Mouse (Mus musculus) cerebellum, adult 2 months (tissue): ENCODE data around the gene Whamm.

Experiments used
- CTCF ChIP-seq: fragments of 200-500 bp; IDR thresholded peaks from 2 replicates; pipeline ENCODE4 v1.5.1; 2011; ENCODE audit warnings: low read depth, mild to moderate bottlenecking, control low read depth, low read length, moderate library complexity, borderline replicate concordance; ENCODE audit not compliant: insufficient read depth
- POLR2A ChIP-seq: fragments of 200-500 bp; IDR thresholded peaks from 2 replicates; pipeline ENCODE4 v1.6.1; 2011; ENCODE audit warnings: low read length, control low read depth, borderline replicate concordance; ENCODE audit not compliant: insufficient read depth

DNA sequence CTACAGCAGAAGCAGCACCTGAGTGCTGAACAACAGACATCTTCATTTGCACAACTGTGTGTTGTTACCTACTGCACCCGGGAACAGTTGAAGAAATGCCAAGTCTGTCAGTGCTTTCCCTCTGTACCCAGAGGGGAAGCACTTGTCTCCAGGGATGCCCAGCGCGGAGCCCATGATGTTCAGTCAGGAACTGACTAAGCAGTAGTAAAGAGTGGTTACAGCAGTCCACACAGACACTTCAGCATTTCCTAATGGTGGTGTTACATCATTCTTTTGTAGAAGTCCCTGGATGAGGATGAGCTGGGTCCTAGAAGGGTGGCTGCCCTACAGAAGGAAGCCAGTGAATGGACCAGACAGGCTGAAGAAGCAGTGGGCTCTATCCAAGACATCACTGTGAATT lies 6.8 kb downstream of the Whamm start:
- TF ChIP-seq CTCF (no peak), POLR2A (no peak)
